Mouse (Mus musculus) cerebellum, adult 18-20 months (tissue): ENCODE results near the gene Dcdc2a.

Source experiments
- DNase-seq, 2 experiments: peaks; one replicate each; pipeline ENCODE4 v3.0.0; 2021

Gene Dcdc2a

GRCm38 (mm10) chr13:25178236-25179001 lies 122.6 kb downstream of the Dcdc2a start:
- no peak for DNase-seq

DNA sequence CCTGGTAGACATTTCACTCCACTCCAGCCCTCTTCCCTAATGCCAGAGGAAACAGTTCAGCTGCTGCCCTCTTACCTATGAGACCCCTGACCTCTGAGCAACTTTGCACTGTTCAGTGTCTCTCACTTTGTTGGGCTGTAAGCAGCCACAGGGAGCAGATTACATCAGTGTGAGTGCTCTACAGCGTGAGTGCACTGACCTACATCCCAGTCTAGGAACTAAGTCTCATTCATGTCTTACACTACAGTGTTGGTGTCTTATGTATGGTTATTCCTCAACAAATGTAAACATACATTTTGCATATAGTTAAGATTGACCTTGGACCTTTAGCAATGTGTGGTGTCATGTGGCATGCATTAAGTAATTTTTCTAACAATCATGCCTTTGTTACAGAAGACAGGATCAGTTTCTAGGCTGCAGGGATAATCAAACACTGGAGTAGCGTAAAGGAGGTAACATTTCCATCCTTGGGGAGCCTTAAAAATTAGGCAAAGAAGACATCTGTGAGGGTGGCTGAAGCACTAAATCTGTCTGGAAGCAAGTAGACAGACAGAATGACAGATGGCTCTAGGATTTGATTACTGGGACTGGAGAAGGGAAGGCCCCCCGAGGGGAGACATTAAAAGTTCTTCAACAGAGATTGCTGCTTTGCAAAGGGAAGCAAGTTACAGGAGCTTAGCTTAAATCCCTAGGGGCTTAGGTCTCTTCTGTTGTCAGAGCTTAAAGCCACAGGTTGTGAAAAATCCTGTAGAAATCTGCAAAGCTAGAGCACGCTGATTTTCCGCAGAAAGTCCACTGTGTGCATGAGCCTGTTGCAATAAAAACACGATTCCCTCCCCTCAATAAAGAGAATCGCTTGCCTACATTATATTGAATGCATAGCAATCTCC lies 130.9 kb downstream of the Dcdc2a start:
- no peak for DNase-seq

DNA sequence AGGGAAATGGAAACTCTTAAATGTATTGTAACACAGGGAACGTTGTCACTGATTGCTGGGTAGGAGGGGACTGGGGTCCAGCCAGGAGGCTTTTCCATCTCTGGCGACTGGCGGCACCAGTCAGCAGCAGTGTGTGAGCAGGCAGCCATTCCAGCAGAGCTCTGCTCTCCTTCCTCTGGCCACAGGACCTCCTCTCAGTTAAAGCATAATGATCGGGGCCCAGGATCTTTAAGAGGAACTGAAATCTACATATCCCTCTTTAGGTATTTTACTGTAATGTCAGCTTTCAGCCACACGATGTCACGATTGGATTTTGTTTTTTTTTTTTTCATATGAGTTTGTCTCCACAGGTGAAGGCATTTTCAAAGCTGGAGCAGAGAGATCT lies 131.5 kb downstream of the Dcdc2a start:
- DNase-seq = no peak

- no peak for DNase-seq
These were observed 133.8 kb downstream of the Dcdc2a start for GRCm38 (mm10) chr13:25189419-25190144.

DNA sequence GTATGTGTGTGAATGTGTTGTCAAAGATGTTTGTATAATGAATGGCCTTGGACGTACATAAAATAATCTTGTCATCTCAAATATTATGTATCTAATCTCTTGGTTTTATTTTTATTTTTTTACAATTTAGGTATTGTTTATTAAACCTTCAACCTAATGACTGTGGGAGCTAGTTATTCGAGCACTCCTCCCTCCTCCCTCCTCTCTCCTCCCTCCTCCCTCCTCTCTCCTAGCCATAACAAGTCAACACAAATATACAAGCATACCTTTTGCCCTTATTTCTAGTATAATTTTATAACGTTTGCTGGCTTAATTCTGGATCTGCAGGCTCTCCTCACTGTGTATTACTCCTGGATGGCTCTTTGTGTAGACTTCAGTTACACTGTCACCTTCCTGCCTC lies 134.4 kb downstream of the Dcdc2a start:
- no peak for DNase-seq

- no peak for DNase-seq
These were observed 139.9 kb downstream of the Dcdc2a start for GRCm38 (mm10) chr13:25195706-25196105.

DNA sequence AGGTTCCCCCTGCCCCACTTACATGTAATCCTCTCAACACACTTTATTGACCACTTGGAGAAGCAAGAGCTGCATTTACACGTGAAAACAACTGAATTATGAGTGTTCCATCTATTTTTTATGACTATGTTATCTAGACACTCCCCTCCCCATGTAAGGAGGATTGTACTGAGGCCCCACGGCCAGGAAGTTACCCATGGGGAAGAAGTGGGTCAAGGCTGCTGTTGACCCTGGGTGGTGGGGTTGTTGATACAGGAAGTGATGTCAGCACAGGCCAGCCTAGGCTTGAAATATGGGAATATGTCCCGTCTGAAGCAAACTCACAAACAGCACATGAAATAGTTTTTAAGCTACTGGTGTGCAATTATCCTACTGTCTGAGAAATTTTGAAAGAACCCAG lies 144.1 kb downstream of the Dcdc2a start:
- DNase-seq = no peak

GRCm38 (mm10) chr13:25206950-25207349 lies 151.1 kb downstream of the Dcdc2a start:
- no peak for DNase-seq

GRCm38 (mm10) chr13:25218394-25218793 lies 162.6 kb downstream of the Dcdc2a start:
- DNase-seq = no peak

DNA sequence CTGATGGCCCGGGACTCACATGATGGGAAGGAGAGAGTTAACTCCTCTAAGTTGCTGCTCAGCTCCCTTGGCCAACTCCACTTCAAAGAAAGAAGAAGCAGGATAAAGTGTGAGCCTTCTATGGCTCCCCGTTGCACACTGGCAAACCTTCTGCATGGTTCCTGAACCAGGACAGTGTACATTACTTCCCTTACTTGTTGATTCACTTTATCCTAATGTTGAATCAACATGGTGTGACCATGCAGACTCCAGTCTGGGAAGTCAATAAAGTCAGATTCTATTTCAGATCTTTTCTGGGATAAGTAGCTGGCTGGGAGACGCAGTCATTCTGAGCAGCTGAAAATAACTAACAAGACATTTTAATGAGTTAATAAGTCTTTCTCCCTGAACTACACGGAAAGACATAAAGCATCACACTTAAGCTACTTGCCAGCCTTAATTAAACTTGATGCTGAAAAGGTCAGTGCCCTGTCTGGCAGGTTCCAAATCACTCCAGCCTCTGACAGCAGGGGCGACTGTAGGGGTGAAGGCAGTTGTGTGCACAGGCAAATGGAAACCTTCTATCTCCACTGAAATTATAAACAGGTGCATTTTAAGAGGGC lies 164.5 kb downstream of the Dcdc2a start:
- no peak for DNase-seq

- no peak for DNase-seq
These were observed 196.1 kb downstream of the Dcdc2a start for GRCm38 (mm10) chr13:25251893-25252292.

DNA sequence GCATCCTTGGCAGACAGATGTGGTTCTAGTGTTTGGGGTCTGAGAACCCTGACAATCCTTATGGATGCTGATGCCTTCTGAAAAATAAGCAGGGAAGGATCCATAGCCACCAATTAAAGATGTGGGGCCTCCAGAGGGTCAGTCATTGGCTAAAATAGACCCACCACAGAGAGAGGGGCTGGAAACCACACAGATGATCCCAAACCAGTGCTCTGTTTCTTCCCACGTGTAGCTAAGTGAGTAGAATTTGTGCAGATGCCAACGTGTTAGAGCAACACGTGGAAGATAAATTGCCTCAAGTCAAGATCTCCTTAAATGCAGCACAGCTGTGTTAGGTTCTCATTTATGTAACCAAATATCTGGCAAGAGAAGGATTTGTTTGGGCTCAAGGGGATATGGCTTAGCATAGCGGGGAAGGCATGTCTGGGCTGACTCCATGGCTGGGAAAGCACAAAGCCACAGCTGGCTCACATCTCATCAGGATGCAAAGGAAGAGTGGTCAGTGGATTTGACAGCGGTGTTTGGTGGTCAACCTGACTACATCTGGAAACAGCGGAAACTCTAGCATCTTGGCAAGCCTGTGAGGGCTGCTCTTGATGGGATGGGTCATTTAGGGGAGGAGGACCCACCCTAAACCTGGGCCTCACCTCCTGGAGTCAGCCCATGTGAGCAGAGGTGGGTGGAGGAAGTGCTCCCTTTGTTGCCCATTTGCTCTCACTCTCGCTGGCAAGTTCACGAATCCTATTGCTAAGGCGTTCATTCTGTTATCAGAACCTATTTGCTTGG lies 198.9 kb downstream of the Dcdc2a start:
- no peak for DNase-seq

DNA sequence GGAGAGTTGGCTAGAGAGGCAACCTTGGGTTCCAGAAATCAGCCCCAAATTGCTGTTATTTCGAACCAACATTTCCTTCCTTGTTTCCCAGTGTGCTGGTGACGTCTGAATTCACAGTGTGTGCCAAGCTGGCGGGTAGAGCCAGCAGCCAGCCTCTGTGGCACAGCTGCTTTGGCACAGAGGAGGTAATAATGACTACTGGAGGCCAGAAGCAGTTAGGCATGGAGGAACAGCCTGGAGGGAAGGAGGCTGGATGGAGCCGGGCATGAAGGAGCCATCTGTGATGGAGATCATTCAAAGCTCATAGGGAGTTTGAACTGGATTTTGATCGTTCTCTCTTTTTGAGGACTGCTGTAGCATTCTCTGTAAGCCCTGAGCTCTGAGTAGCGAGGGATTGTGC lies 201.8 kb downstream of the Dcdc2a start:
- no peak for DNase-seq
